Mouse (Mus musculus) forebrain, embryonic 13.5 days (tissue): ENCODE measurements around the gene Acsm2. TPM values are rescaled to one million over a fixed set of nuclear protein-coding genes. Genes with fewer than 3 reads are reported as not detected.
"Not testable (repeated sequence)": the region's sequence is repeated elsewhere in the genome, so short reads cannot be mapped to it uniquely, and the experiment has no call there.

Source experiments
- ATAC-seq: fragments of 200-750 bp; cut with Nextera tagmentation; 2 replicates; pipeline ENCODE4 v1.8.0; 2017
- H3K27ac ChIP-seq: fragments of 300-500 bp; sonication (generic); 2 replicates; pipeline ENCODE4 v1.5.1; 2015; ENCODE audit warnings: inconsistent platforms, mild to moderate bottlenecking, moderate library complexity
- H3K27me3 ChIP-seq: fragments of 300-500 bp; sonication (generic); 2 replicates; pipeline ENCODE4 v1.6.1; 2015; ENCODE audit warnings: mild to moderate bottlenecking, inconsistent platforms
- H3K36me3 ChIP-seq: fragments of 300-500 bp; sonication (generic); 2 replicates; pipeline ENCODE4 v1.6.1; 2015; ENCODE audit warnings: mild to moderate bottlenecking, inconsistent platforms; ENCODE audit not compliant: poor library complexity, severe bottlenecking
- H3K4me1 ChIP-seq: fragments of 300-500 bp; sonication (generic); 2 replicates; pipeline ENCODE4 v1.6.1; 2015; ENCODE audit warnings: inconsistent platforms
- H3K4me2 ChIP-seq: fragments of 300-500 bp; sonication (generic); 2 replicates; pipeline ENCODE4 v1.6.1; 2015; ENCODE audit warnings: inconsistent platforms, mild to moderate bottlenecking, moderate library complexity
- H3K4me3 ChIP-seq: fragments of 300-500 bp; sonication (generic); 2 replicates; pipeline ENCODE4 v1.5.1; 2015; ENCODE audit warnings: mild to moderate bottlenecking, inconsistent platforms
- H3K9ac ChIP-seq: fragments of 300-500 bp; sonication (generic); 2 replicates; pipeline ENCODE4 v1.6.1; 2015; ENCODE audit warnings: mild to moderate bottlenecking, inconsistent platforms
- H3K9me3 ChIP-seq: fragments of 300-500 bp; sonication (generic); replicated peaks from 2 replicates; pipeline ENCODE4 v1.6.1; 2016; ENCODE audit warnings: inconsistent platforms
- WGBS: fragments of 180-500 bp; shearing (Covaris S2); methylation state at CpG from one replicate; pipeline ENCODE4 v1.1.7; 2015; 5-methylcytosine and 5-hydroxymethylcytosine counted together
- polyA plus RNA-seq: library from polyadenylated mRNA; unstranded; fragments of >200 nt; fragmentation: Nextera tagmentation; extraction: Ambion mirVana; gene quantifications from 2 replicates; pipeline ENCODE4 v1.2.1, GENCODE M21; 2015

Acsm2 gene
- polyA plus RNA-seq, 1 experiment from 2014 or later, result not detected

DNA sequence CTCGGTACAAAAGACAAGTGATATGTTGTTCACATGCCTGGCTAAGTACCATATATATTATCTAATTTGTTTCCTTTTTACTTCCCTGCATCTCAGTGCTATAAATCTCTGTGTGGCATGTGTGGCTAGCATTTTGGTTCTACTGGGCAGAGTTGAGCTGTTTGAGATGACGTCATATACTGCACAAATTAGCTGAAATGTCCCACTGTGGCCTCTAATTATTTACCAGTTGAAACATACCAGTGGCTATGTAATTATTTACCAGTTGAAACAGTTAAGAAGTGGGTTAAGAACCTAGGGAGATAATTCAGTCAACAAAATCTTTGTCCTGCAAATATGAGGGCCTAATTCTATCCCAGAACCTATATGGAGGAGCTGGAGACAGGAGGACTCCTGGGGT lies 26.6 kb upstream of the Acsm2 start:
- no peaks in the 10 kb centered on the region for H3K36me3 ChIP-seq
- H3K4me3 ChIP-seq, result no peak overlapping the region
- H3K9me3 ChIP-seq, result no peaks in the 10 kb centered on the region
- H3K27ac ChIP-seq, result no peak overlapping the region
- 46% methylated on average over 2 of the region's 2 CpGs for WGBS
- H3K4me1 ChIP-seq, result peaks cover 10% of the 10 kb centered on the region
- no peak overlapping the region for H3K9ac ChIP-seq
- no peak for ATAC-seq
- no peak overlapping the region for H3K4me2 ChIP-seq
- H3K27me3 ChIP-seq, result no peaks in the 10 kb centered on the region

- Histone ChIP-seq H3K4me3 (no peak overlapping the region), H3K27me3 (no peaks in the 10 kb centered on the region), H3K4me2 (no peak overlapping the region), H3K27ac (no peak overlapping the region), H3K36me3 (no peaks in the 10 kb centered on the region), H3K4me1 (peaks cover 10% of the 10 kb centered on the region), H3K9me3 (no peaks in the 10 kb centered on the region), H3K9ac (no peak overlapping the region)
- WGBS, result 89% methylated on average over 7 of the region's 7 CpGs
- no peak for ATAC-seq
Measured at GRCm38 (mm10) chr7:119528617-119529016, 25.5 kb upstream of the Acsm2 start.

DNA sequence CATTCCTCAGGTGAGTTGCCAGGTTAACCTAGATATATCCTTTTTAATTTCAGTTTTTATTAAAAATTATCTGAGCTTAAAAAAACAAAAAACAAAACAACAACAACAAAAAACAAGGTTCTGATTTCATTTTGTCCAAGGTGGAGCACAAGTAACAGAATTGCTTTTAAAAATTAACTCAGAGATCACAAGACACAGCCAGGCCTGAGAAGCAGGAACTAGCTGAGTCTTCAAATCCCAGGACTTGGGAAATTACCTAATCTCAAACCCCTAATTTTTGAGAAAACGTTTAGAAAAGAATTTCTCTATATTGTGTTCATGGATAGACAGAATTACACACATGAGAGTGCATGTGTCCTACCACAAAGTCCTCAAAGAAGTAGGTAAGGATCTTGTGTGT lies 21.2 kb upstream of the Acsm2 start:
- ATAC-seq, result no peak
- no peaks in the 10 kb centered on the region for H3K9me3 ChIP-seq
- no peak overlapping the region for H3K27ac ChIP-seq
- no peak overlapping the region for H3K4me3 ChIP-seq
- no peaks in the 10 kb centered on the region for H3K36me3 ChIP-seq
- H3K4me2 ChIP-seq, result no peak overlapping the region
- H3K4me1 ChIP-seq, result no peaks in the 10 kb centered on the region
- 59% methylated on average over 1 of the region's 1 CpGs for WGBS
- H3K27me3 ChIP-seq, result no peaks in the 10 kb centered on the region
- H3K9ac ChIP-seq, result no peak overlapping the region

GRCm38 (mm10) chr7:119534389-119534788 lies 19.8 kb upstream of the Acsm2 start:
- H3K27ac ChIP-seq, result no peak overlapping the region
- WGBS, result 80% methylated on average over 2 of the region's 2 CpGs

DNA sequence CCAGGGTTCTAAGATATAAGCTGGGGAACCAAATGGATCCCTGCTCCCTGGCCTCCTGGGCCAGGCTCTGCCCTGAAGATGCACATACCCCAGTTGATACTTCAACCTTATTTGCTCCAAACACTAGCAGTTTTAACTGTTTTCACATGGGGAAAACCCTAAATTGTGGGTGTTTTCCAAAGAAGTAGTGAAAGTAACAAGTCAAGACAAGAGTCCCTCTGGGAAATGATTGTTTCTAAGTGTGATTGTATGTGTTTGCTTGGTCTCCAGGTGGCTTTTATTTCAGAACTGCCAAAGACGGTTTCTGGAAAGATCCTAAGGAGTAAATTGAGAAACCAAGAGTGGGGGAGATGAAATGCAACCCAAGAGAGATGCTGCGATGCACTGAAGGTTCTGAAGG lies 11.7 kb upstream of the Acsm2 start:
- Histone ChIP-seq H3K4me1 (no peaks in the 10 kb centered on the region), H3K27me3 (no peaks in the 10 kb centered on the region), H3K9me3 (no peaks in the 10 kb centered on the region), H3K9ac (no peak overlapping the region), H3K36me3 (no peaks in the 10 kb centered on the region), H3K4me2 (no peak overlapping the region), H3K27ac (no peak overlapping the region), H3K4me3 (no peak overlapping the region)
- no peak for ATAC-seq
- WGBS, result 84% methylated on average over 2 of the region's 2 CpGs

More at GRCm38 (mm10) chr7:119534389-119534788, 19.8 kb upstream of the Acsm2 start:
- Histone ChIP-seq H3K4me3 (no peak overlapping the region), H3K9me3 (no peaks in the 10 kb centered on the region), H3K4me1 (no peaks in the 10 kb centered on the region), H3K27me3 (no peaks in the 10 kb centered on the region), H3K4me2 (no peak overlapping the region), H3K9ac (no peak overlapping the region), H3K36me3 (no peaks in the 10 kb centered on the region)
- ATAC-seq, result no peak

- Histone ChIP-seq H3K27ac (no peak overlapping the region), H3K27me3 (no peaks in the 10 kb centered on the region), H3K4me3 (no peak overlapping the region), H3K4me2 (no peak overlapping the region), H3K9ac (no peak overlapping the region), H3K9me3 (no peaks in the 10 kb centered on the region), H3K36me3 (no peaks in the 10 kb centered on the region), H3K4me1 (no peaks in the 10 kb centered on the region)
- ATAC-seq, result no peak
Measured at GRCm38 (mm10) chr7:119545572-119545971, 8.6 kb upstream of the Acsm2 start.

- 92% methylated on average over 3 of the region's 3 CpGs for whole genome bisulfite sequencing
- Histone ChIP-seq H3K4me2 (no peak overlapping the region), H3K9me3 (no peaks in the 10 kb centered on the region), H3K36me3 (no peaks in the 10 kb centered on the region), H3K9ac (no peak overlapping the region), H3K4me3 (no peak overlapping the region), H3K27me3 (no peaks in the 10 kb centered on the region), H3K4me1 (no peaks in the 10 kb centered on the region), H3K27ac (no peak overlapping the region)
- ATAC-seq, result no peak
Measured at GRCm38 (mm10) chr7:119550471-119551222, 3.5 kb upstream of the Acsm2 start.

DNA sequence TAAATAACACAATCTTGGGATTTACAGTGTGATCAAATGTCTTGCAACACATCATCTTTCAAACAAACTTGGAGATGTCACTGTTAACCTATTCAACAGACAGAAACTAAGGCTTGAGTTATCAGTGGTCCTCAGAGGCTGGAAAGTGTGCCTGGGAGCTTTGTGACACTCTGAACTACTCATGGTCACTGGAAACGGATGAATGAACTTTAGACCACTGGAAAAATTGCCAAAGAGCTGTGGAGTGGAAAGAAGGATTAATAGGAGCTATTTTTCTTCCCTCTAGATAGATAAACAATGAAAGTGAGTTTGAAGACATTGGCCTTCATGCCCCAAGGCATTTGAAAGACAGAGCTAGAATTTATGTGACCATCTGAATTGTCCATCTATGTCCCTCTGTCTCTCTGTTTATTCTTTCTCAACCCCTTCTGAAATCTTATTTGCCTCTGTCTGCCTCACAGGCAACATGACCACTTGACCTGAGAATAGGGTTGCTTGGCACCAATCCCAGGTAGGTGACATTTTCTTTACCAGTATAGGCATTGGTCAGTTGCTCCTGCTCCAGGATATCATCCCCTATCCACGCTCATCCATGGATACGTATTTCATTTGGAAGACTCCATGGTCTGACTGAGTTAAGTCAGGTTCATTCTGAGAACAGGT lies 5.8 kb downstream of the Acsm2 start:
- H3K4me3 ChIP-seq, result no peak overlapping the region
- no peaks in the 10 kb centered on the region for H3K9me3 ChIP-seq
- no peak overlapping the region for H3K4me2 ChIP-seq
- H3K4me1 ChIP-seq, result no peaks in the 10 kb centered on the region
- no peak overlapping the region for H3K9ac ChIP-seq
- H3K36me3 ChIP-seq, result no peaks in the 10 kb centered on the region
- WGBS, result 86% methylated on average over 3 of the region's 3 CpGs
- no peaks in the 10 kb centered on the region for H3K27me3 ChIP-seq
- no peak overlapping the region for H3K27ac ChIP-seq
- ATAC-seq, result no peak

DNA sequence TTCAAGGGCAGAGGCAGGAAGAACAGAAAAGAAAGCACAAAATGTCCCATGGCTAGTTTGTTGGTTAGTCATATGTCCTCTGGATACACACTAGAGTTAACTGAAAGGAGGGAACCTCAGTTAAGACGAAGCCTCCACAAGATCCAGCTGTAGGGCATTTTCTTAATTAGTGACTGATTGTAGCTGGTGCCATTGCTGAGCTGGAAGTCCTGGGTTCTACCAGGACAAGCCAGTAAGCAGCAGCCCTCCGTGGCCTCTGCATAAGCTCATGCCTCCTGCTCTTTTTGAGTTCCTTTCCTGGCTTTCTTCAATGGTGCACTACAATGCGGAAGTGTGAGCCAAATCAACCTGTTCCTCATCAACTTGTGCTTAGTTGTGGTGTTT lies 6.3 kb downstream of the Acsm2 start:
- Histone ChIP-seq H3K4me3 (no peak overlapping the region), H3K4me1 (no peaks in the 10 kb centered on the region), H3K27me3 (no peaks in the 10 kb centered on the region), H3K27ac (no peak overlapping the region), H3K9me3 (no peaks in the 10 kb centered on the region), H3K36me3 (no peaks in the 10 kb centered on the region), H3K4me2 (no peak overlapping the region), H3K9ac (no peak overlapping the region)
- ATAC-seq, result no peak
- 91% methylated on average over 3 of the region's 3 CpGs for whole genome bisulfite sequencing

DNA sequence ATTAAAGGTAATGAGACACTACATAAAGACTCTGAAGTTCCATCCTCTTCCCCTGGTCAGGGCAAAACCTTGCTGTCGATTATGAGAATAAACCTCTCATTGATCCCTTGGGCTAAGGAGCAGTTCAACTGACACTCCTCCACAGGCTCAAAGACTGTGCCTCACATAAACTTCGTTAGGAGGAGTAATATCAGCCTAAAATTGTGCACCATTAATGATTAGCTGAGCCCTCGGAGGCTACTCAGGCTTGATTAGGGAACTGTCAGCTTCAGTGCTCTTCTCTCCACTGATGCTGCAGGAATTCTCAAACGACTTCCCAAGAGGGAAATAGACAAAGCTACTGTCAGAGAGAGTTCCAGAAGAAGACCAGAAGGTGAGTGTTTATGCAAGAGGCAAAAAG lies 7.3 kb downstream of the Acsm2 start:
- Histone ChIP-seq H3K9ac (no peak overlapping the region), H3K36me3 (no peaks in the 10 kb centered on the region), H3K27ac (no peak overlapping the region), H3K4me2 (no peak overlapping the region), H3K27me3 (no peaks in the 10 kb centered on the region), H3K9me3 (no peaks in the 10 kb centered on the region), H3K4me3 (no peak overlapping the region), H3K4me1 (no peaks in the 10 kb centered on the region)
- 48% methylated on average over 4 of the region's 4 CpGs for WGBS
- no peak for ATAC-seq

GRCm38 (mm10) chr7:119562476-119562875 lies 8.3 kb downstream of the Acsm2 start:
- ATAC-seq, H3K4me1 ChIP-seq, H3K36me3 ChIP-seq, H3K9me3 ChIP-seq, H3K4me2 ChIP-seq, H3K27me3 ChIP-seq, H3K4me3 ChIP-seq, H3K27ac ChIP-seq, H3K9ac ChIP-seq: not testable (repeated sequence)
- 87% methylated on average over 2 of the region's 2 CpGs for WGBS

DNA sequence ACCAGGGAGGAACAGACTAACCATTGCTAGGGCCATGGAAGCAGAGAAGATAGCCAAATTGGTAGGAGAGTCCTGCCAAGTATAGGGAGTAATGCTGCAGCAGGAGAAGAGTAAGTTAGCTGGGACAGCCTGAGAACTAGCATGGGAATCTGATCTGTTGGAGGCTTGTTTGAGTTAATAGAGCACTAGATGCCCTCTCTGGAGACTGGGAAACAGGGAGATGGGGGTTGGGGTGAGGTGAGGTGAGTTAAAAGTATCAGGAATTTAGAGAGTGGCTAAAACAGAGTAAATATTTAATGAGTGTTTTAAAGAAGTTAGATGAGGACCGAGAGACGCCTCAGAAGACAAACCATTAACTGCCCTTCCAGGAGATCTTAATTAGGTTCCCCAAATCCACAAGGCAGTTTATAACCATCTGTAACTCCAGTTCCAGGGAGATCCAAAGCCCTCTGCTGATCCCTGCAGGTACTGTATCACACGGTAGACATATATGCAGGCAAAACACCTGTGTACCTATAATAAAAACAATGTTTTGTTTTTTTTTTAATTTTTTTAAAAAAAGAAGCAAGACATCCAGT lies 40.5 kb downstream of the Acsm2 start:
- Histone ChIP-seq H3K9me3 (no peaks in the 10 kb centered on the region), H3K4me1 (no peaks in the 10 kb centered on the region), H3K4me2 (no peak overlapping the region), H3K27ac (no peak overlapping the region), H3K4me3 (no peak overlapping the region), H3K9ac (no peak overlapping the region), H3K36me3 (no peaks in the 10 kb centered on the region), H3K27me3 (no peaks in the 10 kb centered on the region)
- 76% methylated on average over 3 of the region's 3 CpGs for WGBS
- ATAC-seq, result no peak
